Mouse (Mus musculus) thymus, adult 2 months (tissue): ENCODE results near the gene Mpv17l2. TPM values are rescaled to one million over a fixed set of nuclear protein-coding genes. Genes with fewer than 3 reads are reported as not detected.

Experiments
- DNase-seq: peaks from one replicate; pipeline ENCODE4 v3.0.0; 2021
- H3K27ac ChIP-seq: fragments of 200-500 bp; 2 replicates; pipeline ENCODE4 v1.5.1; 2012; ENCODE audit warnings: low read length, control low read depth; ENCODE audit not compliant: control insufficient read depth, insufficient read depth
- H3K27me3 ChIP-seq: fragments of 200-500 bp; 2 replicates; pipeline ENCODE4 v1.6.1; 2012; ENCODE audit warnings: mild to moderate bottlenecking, low read length, moderate library complexity, mixed read lengths; ENCODE audit not compliant: control insufficient read depth, insufficient read depth
- H3K36me3 ChIP-seq: fragments of 200-500 bp; 2 replicates; pipeline ENCODE4 v1.6.1; 2012; ENCODE audit warnings: mild to moderate bottlenecking, low read length, moderate library complexity; ENCODE audit not compliant: control insufficient read depth, insufficient read depth
- H3K4me1 ChIP-seq: fragments of 200-500 bp; replicated peaks from 2 replicates; pipeline ENCODE4 v1.6.1; 2012; ENCODE audit warnings: low read length; ENCODE audit not compliant: control insufficient read depth, insufficient read depth
- H3K4me3 ChIP-seq: fragments of 200-500 bp; 2 replicates; pipeline ENCODE4 v1.5.1; 2012; ENCODE audit warnings: mild to moderate bottlenecking, low read length, control low read depth, moderate library complexity; ENCODE audit not compliant: control insufficient read depth, insufficient read depth
- CTCF ChIP-seq: fragments of 200-500 bp; IDR thresholded peaks from 2 replicates; pipeline ENCODE4 v1.5.1; 2012; ENCODE audit warnings: mild to moderate bottlenecking, control low read depth, low read length, moderate library complexity, borderline replicate concordance; ENCODE audit not compliant: control insufficient read depth, poor library complexity, insufficient read depth; ENCODE audit errors: extremely low read depth
- POLR2A ChIP-seq: fragments of 200-500 bp; IDR thresholded peaks from 2 replicates; pipeline ENCODE4 v1.6.1; 2012; ENCODE audit warnings: mild to moderate bottlenecking, low read length, control low read depth, moderate library complexity; ENCODE audit not compliant: control insufficient read depth, poor library complexity, insufficient read depth; ENCODE audit errors: extremely low read depth
- WGBS: fragments of 180-500 bp; shearing (Covaris S2); methylation state at CpG from one replicate; pipeline ENCODE4 v1.1.7; 2018; 5-methylcytosine and 5-hydroxymethylcytosine counted together
- polyA plus RNA-seq: library from polyadenylated mRNA; depleted of rRNA; stranded (reverse); fragments of >200 nt; gene quantifications from 2 replicates; pipeline ENCODE4 v1.2.3, GENCODE M21; 2012

The Mpv17l2 gene
- polyA plus RNA-seq, 1 experiment: 72.9 TPM

- Histone ChIP-seq H3K27ac (no peak overlapping the region), H3K4me1 (peaks cover 29% of the 10 kb centered on the region), H3K36me3 (no peaks in the 10 kb centered on the region), H3K4me3 (no peak overlapping the region), H3K27me3 (no peaks in the 10 kb centered on the region; the same call in 1 of the 2 replicates)
- TF ChIP-seq POLR2A (no peak), CTCF (no peak)
- DNase-seq: peak; percentile 67
- WGBS: 16% methylated on average over 21 of the region's 21 CpGs
Observed at GRCm38 (mm10) chr8:70753151-70753550, 7.6 kb downstream of the Mpv17l2 start.

- 30% methylated on average over 11 of the region's 11 CpGs for WGBS
- peak; percentile 77 for DNase-seq
- no peaks in the 10 kb centered on the region for H3K36me3 ChIP-seq
- H3K27ac ChIP-seq: no peak overlapping the region
- H3K4me1 ChIP-seq: peaks cover 29% of the 10 kb centered on the region
- TF ChIP-seq POLR2A (no peak), CTCF (no peak)
- H3K4me3 ChIP-seq: no peak overlapping the region
- H3K27me3 ChIP-seq: no peaks in the 10 kb centered on the region; the same call in 1 of the 2 replicates
Observed at GRCm38 (mm10) chr8:70752000-70752764, 8.6 kb downstream of the Mpv17l2 start.

- Histone ChIP-seq H3K27me3 (no peaks in the 10 kb centered on the region; the same call in 1 of the 2 replicates), H3K4me3 (no peak overlapping the region), H3K4me1 (peaks cover 20% of the 10 kb centered on the region), H3K27ac (no peak overlapping the region), H3K36me3 (no peaks in the 10 kb centered on the region)
- no peak for DNase-seq
- TF ChIP-seq POLR2A (no peak), CTCF (no peak)
- 91% methylated on average over 13 of the region's 13 CpGs for WGBS
Observed at GRCm38 (mm10) chr8:70750128-70750680, 10.5 kb downstream of the Mpv17l2 start.

- Histone ChIP-seq H3K27me3 (peaks cover 2% of the 10 kb centered on the region; the same call in 1 of the 2 replicates), H3K36me3 (no peaks in the 10 kb centered on the region), H3K4me3 (no peak overlapping the region), H3K4me1 (peaks cover 18% of the 10 kb centered on the region), H3K27ac (no peak overlapping the region)
- WGBS: 91% methylated on average over 19 of the region's 19 CpGs
- TF ChIP-seq CTCF: no peak
- TF ChIP-seq POLR2A: no peak
- no peak for DNase-seq
Observed at GRCm38 (mm10) chr8:70749097-70749674, 11.6 kb downstream of the Mpv17l2 start.

GRCm38 (mm10) chr8:70748246-70749096 lies 12.3 kb downstream of the Mpv17l2 start:
- DNase-seq: no peak
- 88% methylated on average over 23 of the region's 23 CpGs for WGBS
- Histone ChIP-seq H3K27me3 (peaks cover 7% of the 10 kb centered on the region; the same call in 1 of the 2 replicates), H3K27ac (no peak overlapping the region), H3K4me1 (peaks cover 22% of the 10 kb centered on the region), H3K4me3 (no peak overlapping the region), H3K36me3 (no peaks in the 10 kb centered on the region)
- no peak for TF ChIP-seq POLR2A
- TF ChIP-seq CTCF: no peak
